Mouse (Mus musculus) small intestine, adult 2 months (tissue): ENCODE measurements around the gene Coro1c.

Experiments
- CTCF ChIP-seq: fragments of 200-500 bp; IDR thresholded peaks from 2 replicates; pipeline ENCODE4 v1.5.1; 2012; ENCODE audit warnings: low read depth, mild to moderate bottlenecking, control low read depth, inconsistent platforms, low read length, moderate library complexity, mixed read lengths; ENCODE audit not compliant: insufficient replicate concordance, insufficient read length; ENCODE audit errors: extremely low read depth
- POLR2A ChIP-seq: fragments of 200-500 bp; IDR thresholded peaks from 2 replicates; pipeline ENCODE4 v1.6.1; 2012; ENCODE audit warnings: low read depth, mild to moderate bottlenecking, control low read depth, inconsistent platforms, low read length, moderate library complexity

DNA sequence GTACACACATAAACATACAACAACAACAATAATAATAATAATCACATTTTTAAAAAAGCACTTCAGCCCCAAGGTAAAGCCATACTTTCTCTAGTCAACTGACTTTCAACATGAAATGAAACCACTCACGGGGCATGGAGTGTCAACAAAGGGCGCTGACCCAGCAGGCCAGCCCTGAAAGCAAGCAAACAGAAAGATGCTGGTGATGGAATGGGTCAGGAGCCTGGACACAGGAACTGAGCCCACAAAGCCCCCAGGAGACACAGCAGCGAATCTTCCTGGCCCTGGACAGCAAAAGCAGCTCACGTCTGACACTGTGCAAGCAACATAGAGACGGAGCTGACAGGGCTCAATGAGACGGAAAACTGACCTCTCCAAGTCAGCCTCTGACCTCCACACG, 23.8 kb downstream of the Coro1c start:
- TF ChIP-seq CTCF (no peak), POLR2A (no peak)
